Mouse (Mus musculus) thymus, postnatal 10 days (tissue): ENCODE results near the gene Snrpa1.

Experiments used
- DNase-seq, 2 experiments: peaks; one replicate each; pipeline ENCODE4 v3.0.0; 2021; ENCODE audit warnings: low spot score in 2 of 2

Snrpa1 gene

DNA sequence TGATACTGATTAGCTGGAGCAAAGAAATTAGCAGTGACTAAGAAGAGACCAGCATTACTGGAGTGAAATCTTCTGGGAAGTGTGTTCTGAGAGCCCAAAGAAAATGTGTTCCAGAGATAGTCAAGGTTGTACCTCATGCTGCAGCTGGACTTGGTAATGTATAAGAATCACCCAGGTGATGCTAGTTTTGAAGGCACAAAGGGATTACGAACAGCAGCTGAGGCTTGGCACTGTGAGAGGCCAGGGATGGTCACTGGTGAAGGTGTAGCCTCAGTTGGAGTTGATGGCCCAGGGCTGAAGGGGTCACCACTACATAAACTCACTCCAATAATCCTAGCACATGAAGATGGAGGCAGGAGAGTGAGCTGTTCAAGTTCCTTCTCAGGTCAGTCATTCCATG lies at the start of gene Snrpa1:
Gene Snrpa1, plus strand, starts transcription at position 301 of the 400 bp plus-strand sequence.
- DNase-seq = no peak

DNA sequence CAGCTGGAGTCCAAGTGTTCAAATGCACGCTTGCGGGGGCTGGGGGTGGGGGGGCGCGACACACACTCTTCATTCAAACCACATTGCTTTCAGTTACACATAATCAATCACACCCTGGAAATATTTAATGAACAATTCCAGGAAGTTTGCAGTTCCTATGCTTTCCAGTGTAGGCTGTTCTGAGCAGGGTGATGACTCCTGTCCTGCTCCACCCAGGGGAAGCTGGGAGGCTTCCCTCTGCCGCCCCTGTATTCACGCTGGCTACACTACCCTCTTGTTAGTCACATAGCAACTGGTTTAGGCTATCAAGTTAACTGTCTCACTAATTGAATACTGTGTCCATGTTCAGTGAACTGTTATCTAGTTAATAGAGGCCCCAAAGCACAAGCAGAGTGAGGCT lies 48.3 kb upstream of the Snrpa1 start:
- DNase-seq = no peak

DNA sequence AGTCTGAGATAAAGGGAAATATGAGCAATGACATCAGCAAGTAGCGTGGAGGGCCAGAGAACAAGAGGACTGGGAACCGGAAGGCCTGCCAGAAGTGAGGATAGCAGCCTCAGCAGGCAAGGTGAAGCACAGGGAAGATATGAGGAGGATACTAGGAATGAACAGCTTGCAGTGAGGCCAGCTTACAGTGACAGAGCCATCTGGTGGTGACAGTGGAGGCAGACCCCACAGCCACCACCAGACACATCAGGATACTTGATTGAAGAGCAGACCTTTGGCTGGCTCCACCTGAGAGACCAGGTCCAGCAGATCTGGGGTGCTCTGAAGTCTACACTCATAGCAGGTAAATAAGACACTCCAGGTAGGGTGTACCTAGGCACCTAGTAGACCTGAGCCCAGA lies 31.1 kb upstream of the Snrpa1 start:
- DNase-seq = no peak

DNA sequence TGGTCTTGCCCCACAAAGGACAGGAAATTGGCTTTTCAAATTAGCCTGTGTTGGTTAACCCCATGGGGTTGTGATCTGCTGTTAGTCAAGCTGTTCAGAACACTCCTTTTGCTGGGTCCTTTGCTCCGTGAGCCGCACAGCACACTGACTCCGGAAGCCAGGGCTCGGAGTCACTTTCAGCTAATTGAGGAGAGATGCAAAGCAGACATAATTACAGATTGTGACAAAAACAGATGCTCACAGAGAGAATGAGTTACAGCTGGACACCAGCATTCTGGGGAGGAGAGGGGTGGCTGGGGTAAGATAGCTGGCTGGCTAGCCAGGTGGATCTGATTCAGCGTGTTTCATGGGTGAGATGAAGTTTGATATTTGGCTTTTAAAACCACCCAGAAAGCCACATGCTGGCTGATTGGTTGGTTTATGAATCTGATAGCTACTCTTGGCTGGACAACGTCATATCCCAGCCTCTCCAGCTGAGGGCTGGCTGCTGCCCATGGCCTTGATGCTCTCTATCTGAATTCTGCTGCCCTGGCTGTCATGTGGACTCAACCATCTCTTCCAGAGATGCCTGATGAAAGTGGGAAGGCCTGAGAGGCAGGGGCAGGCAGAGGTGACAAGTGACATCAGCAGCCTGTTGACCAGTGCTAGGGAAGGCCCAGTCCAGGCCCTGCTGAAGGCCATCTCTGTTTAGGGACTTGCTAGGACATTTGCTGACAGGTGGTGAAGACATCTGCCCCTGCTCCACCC lies 29.9 kb upstream of the Snrpa1 start:
- no peak for DNase-seq

DNA sequence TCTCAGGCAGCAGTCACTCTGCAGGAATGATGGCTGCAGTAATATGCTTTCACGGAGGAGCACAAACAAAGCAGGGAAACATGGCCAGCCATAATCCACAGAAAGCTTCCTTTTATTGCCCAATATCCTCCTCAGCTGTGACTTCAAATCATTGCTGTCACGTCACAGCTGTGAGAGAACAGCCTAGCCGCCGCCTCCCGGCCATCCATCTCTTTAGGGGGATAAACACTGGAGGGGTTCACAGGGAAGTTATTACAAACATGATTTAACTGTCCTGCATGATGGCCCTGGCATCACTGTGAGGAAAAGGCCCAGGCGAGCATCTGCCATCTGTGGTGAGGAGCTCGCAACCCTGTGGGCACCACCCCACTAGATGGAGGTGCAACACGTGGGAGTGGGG lies 22.0 kb upstream of the Snrpa1 start:
- no peak for DNase-seq

DNA sequence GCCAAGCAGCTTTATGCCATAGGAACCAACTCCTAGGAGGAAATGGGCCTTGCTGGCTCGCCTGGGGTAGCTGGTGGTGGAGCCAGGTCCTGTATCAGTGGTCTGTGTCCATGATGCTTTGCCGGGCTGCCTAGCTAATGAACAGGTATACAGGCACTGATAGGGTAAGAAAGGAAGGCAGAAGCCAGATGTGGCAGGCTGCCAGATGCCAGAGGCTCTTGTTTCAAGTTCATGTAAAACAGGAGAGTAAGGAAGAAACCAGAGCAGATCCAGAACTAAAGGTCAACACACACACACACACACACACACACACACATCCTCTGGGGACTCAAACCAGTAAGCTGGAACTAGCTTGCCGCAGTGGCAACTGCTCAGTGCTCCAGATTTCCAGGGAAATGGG lies 20.5 kb upstream of the Snrpa1 start:
- no peak for DNase-seq

DNA sequence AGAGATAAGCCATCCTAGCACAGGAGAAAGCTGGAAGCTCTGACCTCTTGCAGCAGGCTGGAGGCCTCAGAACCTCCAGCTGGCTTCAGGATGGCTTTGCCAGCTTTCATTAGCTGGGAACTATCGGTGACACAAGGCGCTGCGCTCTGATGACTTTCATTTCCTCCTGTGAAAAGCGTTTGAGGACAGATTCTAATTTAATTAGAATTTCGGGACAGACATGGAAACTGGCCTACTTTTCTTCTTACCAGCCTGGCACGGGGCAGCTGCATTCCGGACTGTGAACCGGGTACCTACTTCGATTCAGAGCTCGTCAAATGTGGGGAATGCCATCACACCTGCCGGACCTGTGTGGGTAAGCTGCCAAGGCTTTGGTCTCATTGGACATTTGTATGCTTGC lies 20.1 kb upstream of the Snrpa1 start:
- DNase-seq = no peak

DNA sequence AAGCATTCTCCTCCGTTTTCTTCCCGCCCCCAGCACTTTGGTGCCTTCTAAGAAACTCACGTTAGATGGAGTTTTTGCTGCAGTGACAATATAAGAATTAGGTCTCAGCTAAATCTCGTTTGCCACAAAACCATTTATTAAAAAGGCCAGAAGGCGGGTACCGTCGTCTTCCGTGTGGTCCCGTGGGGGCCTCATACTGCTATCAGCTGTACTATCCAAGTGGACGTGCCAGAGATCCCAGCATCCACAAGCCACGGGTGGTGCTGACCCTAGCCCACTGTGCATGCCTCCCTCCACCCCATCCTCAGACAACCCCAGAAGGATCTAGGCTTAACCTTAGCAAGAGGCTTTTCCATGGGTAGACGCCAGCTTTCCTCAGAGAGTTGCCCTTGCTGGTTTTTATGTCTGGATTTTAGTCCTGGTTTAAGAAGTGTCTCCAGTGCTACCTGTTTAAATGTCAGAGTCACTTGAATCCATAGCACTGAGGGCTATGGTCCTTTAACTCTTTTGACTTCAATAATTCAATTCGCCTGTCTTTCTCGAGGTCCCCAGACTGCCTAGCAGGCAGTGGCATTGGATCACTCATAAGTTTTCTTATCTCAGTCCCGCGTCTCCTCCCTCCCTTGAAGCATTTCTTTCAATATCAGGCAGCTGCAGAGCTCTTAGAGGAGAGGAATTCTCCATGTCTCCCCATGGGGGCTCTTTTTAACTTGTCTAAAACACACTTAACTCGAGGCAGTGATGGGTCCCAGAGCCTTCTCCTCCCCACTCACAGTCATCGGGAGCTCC lies 18.6 kb upstream of the Snrpa1 start:
- DNase-seq = no peak

DNA sequence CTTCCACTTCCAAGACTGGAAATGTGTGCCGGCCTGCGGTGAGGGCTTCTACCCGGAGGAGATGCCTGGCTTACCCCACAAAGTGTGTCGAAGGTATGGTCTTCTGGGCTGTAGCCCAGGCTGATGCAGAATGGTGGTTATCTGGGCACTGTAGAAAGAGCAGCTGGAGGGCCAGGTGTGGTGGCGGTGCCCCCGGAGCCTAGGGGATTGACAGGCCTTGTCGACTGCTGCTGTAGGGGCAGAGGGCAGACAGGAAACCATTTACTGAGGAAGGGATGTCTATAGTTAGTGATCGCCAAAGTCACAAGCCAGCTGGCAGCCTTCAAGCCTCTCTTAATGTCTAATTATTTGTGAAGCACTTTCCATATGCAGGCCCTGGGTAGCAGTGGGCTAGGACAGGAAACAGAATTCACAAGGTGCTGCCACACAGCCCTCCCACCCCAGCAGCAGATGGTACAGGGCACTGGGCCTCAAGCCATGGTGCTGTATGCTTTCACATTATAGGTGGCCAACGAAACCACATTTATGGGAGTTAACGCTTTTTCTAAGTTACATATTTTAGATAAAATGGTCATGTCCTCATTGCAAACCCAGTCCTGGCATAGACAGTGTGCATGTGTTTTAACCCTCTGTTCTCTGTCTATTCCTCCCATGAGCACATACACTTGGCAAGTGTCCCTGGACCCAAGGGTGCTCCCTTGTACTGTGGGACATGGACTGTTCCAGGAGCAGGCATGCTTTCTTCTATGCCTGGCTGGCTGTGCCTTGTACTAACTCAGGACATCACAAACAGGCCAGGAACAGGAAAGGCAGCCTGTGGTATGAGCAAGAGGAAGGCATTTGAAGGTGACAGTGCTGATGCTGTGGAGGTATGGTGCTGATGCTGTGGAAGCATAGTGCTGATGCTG lies 15.0 kb upstream of the Snrpa1 start, which contains the start of gene Gm45213:
Gene Gm45213, plus strand, starts transcription at position 51 of the 908 bp plus-strand sequence.
- DNase-seq = peak in 1 of 2 experiments; percentile 15

DNA sequence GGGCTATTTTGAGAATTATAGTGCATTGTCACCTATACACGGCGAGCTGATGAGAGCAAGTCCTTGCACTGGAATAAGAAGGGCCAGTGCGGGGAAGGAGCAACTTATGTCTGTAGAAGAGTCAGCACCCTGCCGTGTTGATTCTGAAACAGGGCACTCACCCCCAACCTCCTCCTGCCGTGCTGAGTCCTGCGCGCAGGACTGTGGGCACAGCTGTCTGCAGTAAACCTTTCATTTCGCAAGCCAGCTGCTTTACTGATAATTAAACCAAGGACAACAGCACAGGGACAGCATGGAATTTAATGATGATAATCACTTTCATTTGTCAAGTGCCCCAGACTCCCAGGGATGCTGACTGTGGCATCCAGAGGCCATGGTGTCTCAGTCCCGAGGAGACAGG lies 14.2 kb upstream of the Snrpa1 start:
- DNase-seq = no peak

DNA sequence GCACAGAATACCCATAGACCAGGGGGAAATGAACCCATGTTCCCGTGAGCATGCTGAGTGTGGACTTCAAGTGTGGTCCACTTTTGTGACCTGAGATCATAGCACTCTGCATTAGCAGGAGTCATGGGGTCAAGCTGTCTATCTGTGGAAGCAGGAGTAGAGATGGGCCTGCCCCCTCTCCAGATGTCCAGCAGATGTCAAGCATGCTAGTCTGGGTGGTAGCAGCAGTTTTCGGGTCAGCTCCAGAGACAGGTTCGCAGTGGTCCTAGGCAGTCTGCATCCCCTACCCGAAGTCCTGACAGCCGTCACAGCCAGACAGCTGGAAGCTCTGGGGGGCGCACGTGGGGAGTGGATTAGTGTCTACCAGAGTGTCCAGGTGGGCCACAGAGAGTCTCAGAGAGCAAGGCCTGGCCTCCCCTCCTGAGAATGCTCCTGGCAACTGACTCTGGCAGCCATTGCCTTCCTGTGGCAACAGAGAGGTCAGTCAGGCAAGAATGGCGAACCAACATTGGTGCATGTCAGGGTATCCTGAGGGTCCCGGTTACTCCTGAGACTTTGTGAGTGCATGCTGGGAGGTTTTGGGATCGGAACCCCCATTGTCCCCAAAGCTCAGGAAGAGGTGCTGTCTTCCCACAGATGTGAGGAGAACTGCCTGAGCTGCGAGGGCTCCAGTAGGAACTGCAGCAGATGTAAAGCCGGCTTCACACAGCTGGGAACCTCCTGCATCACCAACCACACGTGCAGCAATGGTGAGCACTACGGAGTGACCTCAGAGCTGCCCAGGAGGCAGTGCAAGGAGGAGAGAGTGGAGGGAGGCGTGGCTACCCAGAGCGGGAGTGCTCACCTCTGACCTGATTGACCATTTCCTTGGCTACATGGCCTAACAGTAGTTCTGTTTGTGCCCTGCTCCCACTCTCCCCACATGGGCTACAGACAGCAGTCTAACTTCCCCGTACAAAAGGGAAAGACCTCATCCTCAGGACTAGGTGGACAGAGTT lies 11.6 kb upstream of the Snrpa1 start:
- DNase-seq = no peak

DNA sequence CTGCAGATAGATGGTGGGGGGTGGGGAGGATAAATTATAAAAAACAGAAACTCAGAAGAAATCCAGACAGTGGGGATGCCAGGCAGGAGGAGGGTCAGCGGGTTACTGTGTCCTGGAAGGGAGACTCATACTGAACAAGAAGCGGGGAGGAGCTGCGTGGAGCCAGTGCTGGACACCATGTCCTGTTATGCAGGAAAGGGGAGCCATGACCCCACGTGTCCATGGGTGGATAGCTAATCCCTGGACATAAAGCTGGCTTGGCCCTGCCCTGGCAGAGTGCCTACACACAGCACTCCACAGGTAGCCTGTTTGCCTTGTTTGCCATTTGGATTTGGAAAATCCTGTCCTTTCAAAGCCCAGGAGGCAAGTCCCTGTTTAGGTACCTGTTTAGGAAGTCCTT lies 10.8 kb upstream of the Snrpa1 start:
- DNase-seq = no peak

DNA sequence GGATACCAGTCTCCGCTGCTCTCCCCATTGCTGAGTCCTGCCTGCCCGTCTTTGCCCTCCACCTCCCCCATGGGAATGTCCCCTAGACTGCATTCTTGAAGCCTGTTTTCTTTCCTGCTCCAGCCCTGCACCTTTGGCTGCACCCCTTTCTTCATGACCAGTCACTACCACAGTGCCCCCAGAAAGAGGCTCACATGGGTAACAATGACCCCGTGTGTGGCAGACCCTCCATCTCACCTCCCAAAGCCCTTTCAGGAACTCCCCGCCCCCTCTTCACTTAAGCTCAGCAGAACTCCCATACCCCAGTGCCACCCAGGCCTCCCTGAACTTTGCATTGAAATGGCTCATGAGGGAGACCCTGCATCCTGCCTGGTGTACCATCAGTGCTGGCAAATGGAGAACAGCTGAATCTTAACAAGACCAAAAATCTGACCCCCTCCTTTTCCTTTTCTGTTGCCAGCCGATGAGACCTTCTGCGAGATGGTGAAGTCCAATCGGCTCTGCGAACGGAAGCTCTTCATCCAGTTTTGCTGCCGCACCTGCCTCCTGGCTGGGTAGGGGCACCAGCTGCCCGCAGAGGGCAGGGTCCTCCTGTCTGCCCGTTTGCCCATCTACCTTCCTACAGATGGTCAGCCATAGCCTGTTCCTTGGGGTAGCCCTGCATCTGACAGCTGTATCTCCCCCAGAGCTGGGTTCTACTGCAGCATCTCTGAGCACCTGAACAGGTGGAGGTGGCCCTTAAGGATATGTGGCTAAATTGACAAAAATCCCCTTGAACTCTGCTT lies 10.2 kb upstream of the Snrpa1 start:
- no peak for DNase-seq

DNA sequence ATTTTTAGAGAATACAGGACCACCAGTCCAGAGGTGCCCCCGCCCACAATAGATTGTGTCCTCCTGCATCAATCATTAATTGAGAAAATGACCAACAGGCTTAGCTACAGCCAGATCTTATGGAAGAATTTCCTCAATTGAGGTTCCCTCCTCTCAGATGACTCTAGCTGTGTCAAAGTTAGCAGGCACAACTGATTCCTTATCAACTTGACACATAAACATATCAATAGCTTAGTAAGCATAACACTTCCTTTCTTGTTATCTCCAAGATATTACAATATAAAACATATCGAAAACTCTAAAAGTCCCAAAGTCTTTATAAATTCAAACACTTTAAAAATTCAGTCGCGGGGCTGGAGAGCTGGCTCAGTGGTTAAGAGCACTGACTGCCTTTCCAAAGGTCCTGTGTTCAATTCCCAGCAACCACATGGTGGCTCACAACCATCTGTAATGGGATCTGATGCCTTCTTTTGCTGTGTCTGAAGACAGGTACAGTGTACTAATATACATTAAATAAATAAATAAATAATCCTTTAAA lies 4.8 kb upstream of the Snrpa1 start:
- no peak for DNase-seq

DNA sequence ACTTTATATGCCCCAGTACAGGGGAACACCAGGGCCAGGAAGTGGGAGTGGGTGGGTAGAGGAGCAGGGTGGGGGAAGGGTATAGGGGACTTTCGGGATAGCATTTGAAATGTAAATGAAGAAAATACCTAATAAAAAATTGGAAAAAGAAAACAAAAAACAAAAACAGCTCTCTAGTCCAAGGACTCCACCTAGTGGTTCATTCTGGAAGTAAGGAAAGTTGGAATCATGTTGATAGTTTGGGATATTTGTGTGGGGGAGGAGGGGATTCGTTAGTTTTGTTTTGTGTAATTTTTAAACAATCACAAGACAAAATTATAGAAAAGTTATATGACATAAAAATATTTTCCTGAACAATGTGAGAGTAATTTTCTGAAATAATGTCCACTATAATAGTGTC lies 3.4 kb upstream of the Snrpa1 start:
- peak in 1 of 2 experiments; percentile 14 for DNase-seq

DNA sequence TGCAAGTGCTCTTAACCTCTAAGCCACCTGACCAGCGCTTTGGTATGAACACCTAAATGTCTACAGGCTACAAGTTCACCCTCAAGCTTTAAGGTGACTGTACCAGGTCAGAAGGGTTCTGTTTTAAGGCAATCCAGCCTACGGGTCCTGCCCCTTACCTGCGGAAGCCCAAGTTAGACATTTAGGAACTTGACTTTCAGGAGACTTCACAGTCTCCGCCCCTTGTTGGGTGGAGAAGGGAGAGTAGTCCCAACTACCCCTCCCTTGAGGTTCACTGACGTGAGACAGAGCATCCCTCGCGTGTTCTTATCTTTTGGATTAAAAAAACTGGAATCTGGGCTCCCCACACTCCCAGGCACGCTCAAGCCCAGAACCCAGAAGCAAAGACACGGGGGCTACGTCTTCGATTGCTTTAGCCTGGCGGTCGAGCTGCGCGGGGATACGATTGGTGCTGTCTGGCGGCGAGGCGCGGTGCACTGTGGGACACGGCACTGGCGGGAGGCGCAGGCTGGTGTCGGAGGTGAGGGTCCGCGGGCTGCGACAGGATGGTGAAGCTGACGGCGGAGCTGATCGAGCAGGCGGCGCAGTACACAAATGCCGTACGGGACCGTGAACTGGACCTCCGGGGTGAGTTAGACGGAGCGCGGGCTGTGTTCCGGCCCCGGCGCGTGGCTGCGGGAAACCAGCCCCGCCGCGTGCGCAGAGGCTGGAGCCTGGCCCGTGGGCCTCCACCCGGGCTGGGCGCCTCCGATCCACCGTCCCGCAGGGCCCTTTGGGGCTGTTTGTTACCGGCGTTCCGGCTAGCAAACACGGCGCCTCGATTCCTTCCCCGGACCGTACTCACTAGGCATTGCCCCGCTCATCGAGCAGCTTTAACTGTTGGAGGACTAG lies 1.5 kb downstream of the Snrpa1 start:
- DNase-seq = peak; percentile 78 to 84

DNA sequence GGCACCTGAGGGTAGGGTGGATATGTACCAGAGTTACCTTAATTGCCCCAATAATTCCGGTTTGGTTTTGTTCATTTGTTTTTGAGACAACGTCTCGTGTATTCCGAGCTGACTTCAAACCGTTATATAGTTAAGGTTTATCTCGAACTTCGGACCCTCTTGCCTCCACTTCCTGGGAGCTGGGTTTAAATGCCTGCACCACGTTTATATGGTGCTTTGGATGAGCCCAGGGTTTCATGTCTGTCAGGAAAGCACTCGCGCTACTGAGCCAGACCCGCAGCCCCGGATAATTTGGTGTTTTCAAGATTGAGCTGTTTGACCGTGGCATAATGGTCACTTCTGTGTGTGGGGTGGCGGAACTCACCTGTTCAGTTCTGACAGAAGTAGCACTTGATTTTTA lies 2.3 kb downstream of the Snrpa1 start:
- no peak for DNase-seq

DNA sequence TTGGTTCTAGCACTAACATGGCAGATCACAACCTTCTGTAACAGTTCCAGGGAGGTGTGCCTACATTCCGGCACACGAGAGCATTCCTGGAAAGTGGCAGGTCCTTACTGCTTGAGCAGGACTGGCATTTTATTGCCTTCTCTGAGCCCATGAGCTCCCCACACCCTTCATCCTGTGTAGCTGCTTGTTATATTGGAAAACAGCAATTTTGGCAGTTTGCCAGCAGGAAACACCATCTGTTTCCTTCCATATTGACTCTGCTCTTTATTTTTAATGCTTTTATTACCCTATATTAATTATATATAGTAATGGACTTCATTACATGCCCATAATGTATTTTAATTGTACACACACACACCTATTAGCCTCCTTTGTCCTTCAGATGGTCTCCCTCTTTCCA lies 17.6 kb downstream of the Snrpa1 start:
- DNase-seq = no peak
